Mouse (Mus musculus): ENCODE measurements around the gene Dcbld2. TPM values are rescaled to one million over a fixed set of nuclear protein-coding genes. Genes with fewer than 3 reads are reported as not detected.
A peak's percentile ranks its signal among the peaks of the same experiment; 100 is the strongest.

The Dcbld2 gene
- total and polyA plus RNA-seq, 3 experiments, result 2.2 to 3.7 (median 3.3) TPM

GRCm38 (mm10) chr16:58462519-58462918 lies 54.3 kb downstream of the Dcbld2 start:
- no peak for TF ChIP-seq CHD1 (IDR thresholded peaks at IDR 0.05; ENCODE audit: low read depth, low read length)
- TF ChIP-seq BHLHE40 (IDR thresholded peaks at IDR 0.05; ENCODE audit: low read depth, low read length), result no peak
- peak; percentile 66; the same call in 1 of the 2 replicates for TF ChIP-seq POLR2AphosphoS2 (IDR thresholded peaks at IDR 0.05; ENCODE audit: low read depth, low read length)
- no peak for TF ChIP-seq MEF2A (IDR thresholded peaks at IDR 0.05; ENCODE audit: borderline replicate concordance, low read depth, low read length)
- TF ChIP-seq MAZ (IDR thresholded peaks at IDR 0.05; ENCODE audit: low read depth, low read length), result no peak
- in situ Hi-C loops (cut with MboI; ENCODE audit: low pct_ligation_motif_present, low pct_unique_long_range_greater_than_20kb, low sequenced_read_pairs), result loop anchor here (5.0 kb wide), 1 partner anchor 160 kb away; no protein-coding TSS in a partner anchor
- peaks cover 18 to 42% of the 10 kb centered on the region in 2 experiments for H3K36me3 ChIP-seq (replicated peaks in 1 of 2; ENCODE audit: control insufficient read depth in 1 of 2, insufficient read depth in 1 of 2, low read length in 1 of 2)
- no peak overlapping the region for H3K4me3 ChIP-seq (replicated peaks in 1 of 3; ENCODE audit: low read depth in 2 of 3, low read length in 2 of 3, poor library complexity in 1 of 3)
- no peak overlapping the region for H3K4me2 ChIP-seq (ENCODE audit: insufficient read depth, low read depth, poor library complexity, severe bottlenecking)
- H3K27me3 ChIP-seq (replicated peaks), result no peaks in the 10 kb centered on the region
- H3K27ac ChIP-seq (ENCODE audit: insufficient read depth, low read depth), result no peak overlapping the region
- H3K9ac ChIP-seq (ENCODE audit: insufficient read depth, low read depth), result no peak overlapping the region
- no peak for DNase-seq (ENCODE audit: extremely low read depth)
- dilution Hi-C loops (cut with MboI; ENCODE audit: extremely low pct_ligation_motif_present, extremely low pct_unique_long_range_greater_than_20kb, low sequenced_read_pairs), result no loop called here
- no peaks in the 10 kb centered on the region for H3K79me2 ChIP-seq (replicated peaks; ENCODE audit: control insufficient read depth, extremely low read depth, insufficient read depth, poor library complexity, severe bottlenecking)
- no peaks in the 10 kb centered on the region for H3K9me3 ChIP-seq (replicated peaks; ENCODE audit: low read length)
- peaks cover 13 to 44% of the 10 kb centered on the region in 2 experiments for H3K4me1 ChIP-seq (ENCODE audit: control insufficient read depth in 1 of 2, insufficient read depth in 2 of 2)

GRCm38 (mm10) chr16:58464051-58464450 lies 55.8 kb downstream of the Dcbld2 start:
- Histone ChIP-seq H3K36me3 (replicated peaks in 1 of 2; ENCODE audit: control insufficient read depth in 1 of 2, insufficient read depth in 1 of 2, low read length in 1 of 2) (peaks cover 28 to 56% of the 10 kb centered on the region in 2 experiments), H3K9me3 (replicated peaks; ENCODE audit: low read length) (no peaks in the 10 kb centered on the region), H3K4me2 (ENCODE audit: insufficient read depth, low read depth, poor library complexity, severe bottlenecking) (no peak overlapping the region), H3K9ac (ENCODE audit: insufficient read depth, low read depth) (no peak overlapping the region), H3K4me3 (replicated peaks in 1 of 3; ENCODE audit: low read depth in 2 of 3, low read length in 2 of 3, poor library complexity in 1 of 3) (no peak overlapping the region), H3K79me2 (replicated peaks; ENCODE audit: control insufficient read depth, extremely low read depth, insufficient read depth, poor library complexity, severe bottlenecking) (no peaks in the 10 kb centered on the region), H3K4me1 (ENCODE audit: control insufficient read depth in 1 of 2, insufficient read depth in 2 of 2) (peaks cover 13 to 58% of the 10 kb centered on the region in 2 experiments), H3K27me3 (replicated peaks) (no peaks in the 10 kb centered on the region), H3K27ac (ENCODE audit: insufficient read depth, low read depth) (peak overlapping the region; percentile 10)
- TF ChIP-seq CTCF (conservative IDR thresholded peaks at IDR 0.05 in 1 of 2, IDR thresholded peaks at IDR 0.05 in 1 of 2; ENCODE audit: low read depth in 2 of 2, low read length in 2 of 2) (peak in 1 of 2 experiments; percentile 43; a peak in 2 of 4 replicates), TBP (conservative IDR thresholded peaks at IDR 0.05; ENCODE audit: low read depth, low read length) (no peak), RAD21 (IDR thresholded peaks at IDR 0.05; ENCODE audit: low read depth, low read length) (peak; percentile 35), SMC3 (IDR thresholded peaks at IDR 0.05; ENCODE audit: low read depth, low read length) (peak; percentile 52)
- DNase-seq (ENCODE audit: extremely low read depth), result no peak
- in situ Hi-C loops (cut with MboI; ENCODE audit: low pct_ligation_motif_present, low pct_unique_long_range_greater_than_20kb, low sequenced_read_pairs), result loop anchor here (5.0 kb wide), 1 partner anchor 158 kb away; no protein-coding TSS in a partner anchor
- dilution Hi-C loops (cut with MboI; ENCODE audit: extremely low pct_ligation_motif_present, extremely low pct_unique_long_range_greater_than_20kb, low sequenced_read_pairs), result no loop called here

GRCm38 (mm10) chr16:58465412-58465811 lies 57.2 kb downstream of the Dcbld2 start:
- H3K27me3 ChIP-seq (replicated peaks), result no peaks in the 10 kb centered on the region
- H3K79me2 ChIP-seq (replicated peaks; ENCODE audit: control insufficient read depth, extremely low read depth, insufficient read depth, poor library complexity, severe bottlenecking), result no peaks in the 10 kb centered on the region
- no peak for TF ChIP-seq MYC (IDR thresholded peaks at IDR 0.05; ENCODE audit: low read depth, low read length)
- TF ChIP-seq POLR2AphosphoS2 (IDR thresholded peaks at IDR 0.05; ENCODE audit: low read depth, low read length), result peak; percentile 67; the same call in 1 of the 2 replicates
- H3K9me3 ChIP-seq (replicated peaks; ENCODE audit: low read length), result no peaks in the 10 kb centered on the region
- H3K4me1 ChIP-seq (ENCODE audit: control insufficient read depth in 1 of 2, insufficient read depth in 2 of 2), result peaks cover 13 to 70% of the 10 kb centered on the region in 2 experiments
- no peak overlapping the region for H3K9ac ChIP-seq (ENCODE audit: insufficient read depth, low read depth)
- in situ Hi-C loops (cut with MboI; ENCODE audit: low pct_ligation_motif_present, low pct_unique_long_range_greater_than_20kb, low sequenced_read_pairs), result no loop called here
- no peak overlapping the region for H3K4me2 ChIP-seq (ENCODE audit: insufficient read depth, low read depth, poor library complexity, severe bottlenecking)
- dilution Hi-C loops (cut with MboI; ENCODE audit: extremely low pct_ligation_motif_present, extremely low pct_unique_long_range_greater_than_20kb, low sequenced_read_pairs), result no loop called here
- H3K36me3 ChIP-seq (replicated peaks in 1 of 2; ENCODE audit: control insufficient read depth in 1 of 2, insufficient read depth in 1 of 2, low read length in 1 of 2), result peaks cover 38 to 69% of the 10 kb centered on the region in 2 experiments
- no peak overlapping the region for H3K4me3 ChIP-seq (replicated peaks in 1 of 3; ENCODE audit: low read depth in 2 of 3, low read length in 2 of 3, poor library complexity in 1 of 3)
- H3K27ac ChIP-seq (ENCODE audit: insufficient read depth, low read depth), result no peak overlapping the region; the same call in 1 of the 2 replicates
- no peak for DNase-seq (ENCODE audit: extremely low read depth)
